Mouse (Mus musculus) embryonic fibroblast, embryonic 13.5 days (primary cell): ENCODE results near the gene Farp1.

Experiments
- CTCF ChIP-seq: IDR thresholded peaks from 2 replicates; pipeline ENCODE4 v1.5.1; 2011; ENCODE audit warnings: mild to moderate bottlenecking, control low read depth, low read length, moderate library complexity, borderline replicate concordance; ENCODE audit not compliant: insufficient read depth
- POLR2A ChIP-seq: IDR thresholded peaks from 2 replicates; pipeline ENCODE4 v1.6.1; 2011; ENCODE audit warnings: low read depth, mild to moderate bottlenecking, control low read depth, low read length, moderate library complexity

- no peak for TF ChIP-seq POLR2A
- no peak for TF ChIP-seq CTCF
These were observed 196.2 kb downstream of the Farp1 start for GRCm38 (mm10) chr14:121231232-121231631.
